ENCODE assay signal across 22 mouse cellular contexts in genomic region chr15:97104048-97104447, GRCm38 (mm10). TPM values are rescaled to one million over a fixed set of nuclear protein-coding genes. Genes with fewer than 3 reads are reported as not detected.
DNase-seq lines count a peak whose midpoint lies in the region; ATAC-seq and TF ChIP-seq lines count a peak whose summit lies in the region.
"Had no signal": no experiment of that assay in that cellular context is flagged by ENCODE, and none has a peak within 500 bp of the region (broad histone marks: within the 10 kb centered on the region; RNA-seq: fewer than 3 reads in every experiment).

No protein-coding gene starts in this region.

- no peak for DNase-seq in heart, embryonic 10.5 days (ENCODE audit: low spot score)
- DNase-seq in heart, postnatal 10 days, result no peak
- DNase-seq in heart, postnatal 25 days (ENCODE audit: low spot score), result no peak
- no peak for DNase-seq in lung, adult 18-20 months
- DNase-seq in lung, postnatal 25 days (ENCODE audit: low spot score), result no peak
- DNase-seq: adrenal gland, postnatal 14 days; B cell, adult 2 months; cerebellum, adult 11-12 months; cerebellum, adult 9-10 months; cerebellum, postnatal 25 days; gastrocnemius, postnatal 10 days; kidney, adult 2 months had no signal

- H3K36me3 ChIP-seq in heart, embryonic 10.5 days, result no peaks in the 10 kb centered on the region
- no peaks in the 10 kb centered on the region for H3K36me3 ChIP-seq in heart, embryonic 14.5 days (ENCODE audit: control insufficient read depth, insufficient read depth, low read length)
- no peaks in the 10 kb centered on the region for H3K36me3 ChIP-seq in C2C12 (ENCODE audit: control insufficient read depth, insufficient read depth)
- no peaks in the 10 kb centered on the region for H3K36me3 ChIP-seq in heart, embryonic 16.5 days (ENCODE audit: control insufficient read depth, insufficient read depth)
- H3K36me3 ChIP-seq: embryonic facial prominence, embryonic 12.5 days; forebrain, embryonic 15.5 days; hindbrain, embryonic 15.5 days had no signal

- no peak overlapping the region for H3K9ac ChIP-seq in heart, embryonic 14.5 days (ENCODE audit: low read length)
- H3K9ac ChIP-seq in heart, embryonic 16.5 days (ENCODE audit: low read length), result no peak overlapping the region
- H3K9ac ChIP-seq: embryonic facial prominence, embryonic 12.5 days; forebrain, embryonic 15.5 days; hindbrain, embryonic 15.5 days had no signal

- H3K4me3 ChIP-seq in heart, embryonic 10.5 days, result no peak overlapping the region
- H3K4me3 ChIP-seq in heart, embryonic 14.5 days (ENCODE audit: control insufficient read depth in 1 of 2, insufficient read depth in 1 of 2, low read depth in 1 of 2, low read length in 2 of 2), result no peak overlapping the region
- no peak overlapping the region for H3K4me3 ChIP-seq in C2C12 (ENCODE audit: insufficient read depth, poor library complexity, severe bottlenecking)
- no peak overlapping the region for H3K4me3 ChIP-seq in heart, embryonic 16.5 days (ENCODE audit: low read length)
- H3K4me3 ChIP-seq: embryonic facial prominence, embryonic 12.5 days; forebrain, embryonic 15.5 days; hindbrain, embryonic 15.5 days had no signal

- WGBS in heart, embryonic 10.5 days, result 86% methylated on average over 3 of the region's 3 CpGs
- WGBS in heart, embryonic 14.5 days, result 88% methylated on average over 3 of the region's 3 CpGs
- 85% methylated on average over 3 of the region's 3 CpGs for WGBS in heart, embryonic 16.5 days

- no peaks in the 10 kb centered on the region for H3K9me3 ChIP-seq in heart, embryonic 10.5 days
- H3K9me3 ChIP-seq in heart, embryonic 14.5 days (ENCODE audit: control insufficient read depth, low read length), result no peaks in the 10 kb centered on the region
- H3K9me3 ChIP-seq in heart, embryonic 16.5 days (replicated peaks; ENCODE audit: control insufficient read depth, low read length), result no peaks in the 10 kb centered on the region
- H3K9me3 ChIP-seq: embryonic facial prominence, embryonic 12.5 days; forebrain, embryonic 15.5 days; hindbrain, embryonic 15.5 days had no signal

- H3K79me3 ChIP-seq in C2C12 (ENCODE audit: low read depth), result no peaks in the 10 kb centered on the region

- no peaks in the 10 kb centered on the region for H3K27me3 ChIP-seq in heart, embryonic 10.5 days (ENCODE audit: insufficient read depth, poor library complexity, severe bottlenecking)
- H3K27me3 ChIP-seq in heart, embryonic 14.5 days (ENCODE audit: control insufficient read depth, insufficient read depth, low read length), result no peaks in the 10 kb centered on the region
- H3K27me3 ChIP-seq in C2C12 (ENCODE audit: control insufficient read depth, insufficient read depth, insufficient read length), result no peaks in the 10 kb centered on the region
- H3K27me3 ChIP-seq in heart, embryonic 16.5 days (ENCODE audit: control insufficient read depth, insufficient read depth, low read length), result no peaks in the 10 kb centered on the region
- H3K27me3 ChIP-seq: embryonic facial prominence, embryonic 12.5 days; forebrain, embryonic 15.5 days; hindbrain, embryonic 15.5 days; Patski had no signal

- no peaks in the 10 kb centered on the region for H3K79me2 ChIP-seq in C2C12 (ENCODE audit: control insufficient read depth, insufficient read depth)

- intact Hi-C loops in heart, postnatal 10 days (cut with DNase I), result loop anchor here (5.0 kb wide), 1 partner anchor 102 kb away; no protein-coding TSS in a partner anchor
- intact Hi-C loops in heart, postnatal 25 days (cut with DNase I), result loop anchor here (5.0 kb wide), 1 partner anchor 102 kb away; no protein-coding TSS in a partner anchor

- H3K4me2 ChIP-seq in heart, embryonic 14.5 days (ENCODE audit: low read length), result no peak overlapping the region
- no peak overlapping the region for H3K4me2 ChIP-seq in heart, embryonic 16.5 days (ENCODE audit: low read depth, low read length)
- H3K4me2 ChIP-seq: embryonic facial prominence, embryonic 12.5 days; forebrain, embryonic 15.5 days; hindbrain, embryonic 15.5 days had no signal

- ATAC-seq in heart, embryonic 14.5 days (ENCODE audit: insufficient number of reproducible peaks, insufficient read depth, low FRiP score, low read depth), result no peak
- no peak for ATAC-seq in heart, embryonic 16.5 days (replicated peaks; ENCODE audit: extremely low read depth, insufficient read depth, low FRiP score)
- ATAC-seq: activated CD4-positive, CD25-positive, alpha-beta regulatory T cell, adult 4 months; forebrain, embryonic 15.5 days; intestine, embryonic 16.5 days; Patski had no signal

- no peak overlapping the region for H3ac ChIP-seq in C2C12 (ENCODE audit: control insufficient read depth, insufficient read length, low read depth)

- H3K4me1 ChIP-seq in heart, embryonic 10.5 days, result peaks cover 64% of the 10 kb centered on the region
- H3K4me1 ChIP-seq in heart, embryonic 14.5 days (ENCODE audit: control insufficient read depth in 2 of 2, insufficient read depth in 2 of 2, low read length in 2 of 2), result peaks cover 40 to 47% of the 10 kb centered on the region in 2 experiments
- peaks cover 41% of the 10 kb centered on the region for H3K4me1 ChIP-seq in heart, embryonic 16.5 days (ENCODE audit: control insufficient read depth, insufficient read depth, low read length)
- H3K4me1 ChIP-seq: embryonic facial prominence, embryonic 12.5 days; forebrain, embryonic 15.5 days; hindbrain, embryonic 15.5 days had no signal

- no peak for TF ChIP-seq CTCF in C2C12 (IDR thresholded peaks at IDR 0.05; ENCODE audit: control insufficient read depth, insufficient read depth, insufficient read length)

- peak overlapping the region; percentile 78 for H3K27ac ChIP-seq in heart, embryonic 10.5 days
- peak overlapping the region; percentile 1 to 99; a peak in 1 of 4 replicates for H3K27ac ChIP-seq in heart, embryonic 14.5 days (replicated peaks in 1 of 2; ENCODE audit: control insufficient read depth in 1 of 2, insufficient read depth in 1 of 2, low read depth in 2 of 2, low read length in 2 of 2)
- H3K27ac ChIP-seq in heart, embryonic 16.5 days (ENCODE audit: low read length), result peak overlapping the region; percentile 77
- H3K27ac ChIP-seq: embryonic facial prominence, embryonic 12.5 days; forebrain, embryonic 15.5 days; hindbrain, embryonic 15.5 days had no signal

TF ChIP-seq in C2C12, 6 proteins besides CTCF, POLR2A, EP300 and RAD21:
- no peak for TF ChIP-seq MYOG (IDR thresholded peaks at IDR 0.05; ENCODE audit: control insufficient read depth, extremely low read depth, insufficient read length)
- TF ChIP-seq CEBPB (IDR thresholded peaks at IDR 0.05; ENCODE audit: low read depth), result peak; percentile 91

RNA-seq across cellular contexts. Expression of gene Slc38a4, which starts 48.3 kb away (rescaled TPM):
- 148 and 160 TPM in 2 replicates for polyA plus RNA-seq in heart, embryonic 10.5 days (2016; fragmentation: Nextera tagmentation; extraction: Ambion mirVana)
- total RNA-seq in heart, postnatal 10 days (2021), result 10 to 100 TPM; 61.5 to 61.8 TPM
- polyA plus RNA-seq in heart, embryonic 14.5 days (2014; fragmentation: Nextera tagmentation; extraction: Ambion mirVana), result 121 and 127 TPM in 2 replicates
- 10 to 100 TPM; 10.6 to 17.1 TPM for total RNA-seq in heart, postnatal 25 days (2021)
- polyA plus RNA-seq in C2C12 (2012; fragmentation: generic; extraction: Trizol), result 0.09 TPM
- 95.0 and 96.5 TPM in 2 replicates for polyA plus RNA-seq in heart, embryonic 16.5 days (2015; fragmentation: Nextera tagmentation; extraction: Ambion mirVana)
- total RNA-seq: MEL had no signal
- polyA plus RNA-seq: activated CD4-positive, CD25-positive, alpha-beta regulatory T cell, adult 4 months had no signal

Comparison
In these comparisons a context has a peak if more than half of its experiments do, and no peak if none do; other contexts are left out.
1. RNA of gene Slc38a4, which starts 48.3 kb away (polyA plus RNA-seq): 148 to 160 TPM in heart, embryonic 10.5 days, 121 to 127 TPM in heart, embryonic 14.5 days and 95.0 to 96.5 TPM in heart, embryonic 16.5 days; 0.09 TPM in C2C12 (single experiment); every median in the first group is over 10 times any median in the second.
2. Peak in every context shown above with its lines, with median percentiles within 50 percentile points of each other: H3K27ac ChIP-seq.